Mouse (Mus musculus): ENCODE measurements around the gene Osbpl3. TPM values are rescaled to one million over a fixed set of nuclear protein-coding genes. Genes with fewer than 3 reads are reported as not detected.
A peak's percentile ranks its signal among the peaks of the same experiment; 100 is the strongest.
"Not testable (repeated sequence)": the region's sequence is repeated elsewhere in the genome, so short reads cannot be mapped to it uniquely, and the experiment has no call there.

The Osbpl3 gene
- polyA plus RNA-seq, 1 experiment from 2014 or later = 15.1 TPM

DNA sequence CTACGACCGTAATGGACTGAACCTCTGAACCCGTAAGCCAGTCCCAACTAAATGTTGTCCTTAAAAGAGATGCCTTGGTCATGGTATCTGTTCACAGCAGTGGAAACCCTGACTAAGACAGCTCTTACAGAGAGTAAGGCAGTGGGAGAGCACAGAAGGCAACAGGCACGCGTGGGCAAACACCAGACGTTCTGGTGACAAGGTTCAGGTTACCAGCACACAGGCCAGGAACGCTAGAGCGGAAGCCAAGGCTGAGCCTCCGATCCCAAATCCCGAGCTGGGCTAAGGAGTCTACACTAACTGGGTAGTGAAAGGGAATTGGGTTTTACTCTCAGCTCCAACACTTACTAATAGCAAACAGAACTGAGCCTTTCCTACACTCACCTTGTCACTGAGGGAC is 3.8 kb downstream of the Osbpl3 start:
- no peak overlapping the region for H3K4me3 ChIP-seq
- no peak overlapping the region for H3K4me2 ChIP-seq
- no peaks in the 10 kb centered on the region for H3K9me3 ChIP-seq
- H3K4me1 ChIP-seq = peaks cover 30% of the 10 kb centered on the region
- H3K9ac ChIP-seq = no peak overlapping the region
- no peaks in the 10 kb centered on the region for H3K27me3 ChIP-seq
- 79% methylated on average over 10 of the region's 10 CpGs for WGBS
- no peaks in the 10 kb centered on the region for H3K36me3 ChIP-seq
- H3K27ac ChIP-seq = no peak overlapping the region
- no peak for ATAC-seq (ENCODE audit: insufficient number of reproducible peaks, insufficient read depth, low FRiP score, low TSS enrichment, low read depth)

DNA sequence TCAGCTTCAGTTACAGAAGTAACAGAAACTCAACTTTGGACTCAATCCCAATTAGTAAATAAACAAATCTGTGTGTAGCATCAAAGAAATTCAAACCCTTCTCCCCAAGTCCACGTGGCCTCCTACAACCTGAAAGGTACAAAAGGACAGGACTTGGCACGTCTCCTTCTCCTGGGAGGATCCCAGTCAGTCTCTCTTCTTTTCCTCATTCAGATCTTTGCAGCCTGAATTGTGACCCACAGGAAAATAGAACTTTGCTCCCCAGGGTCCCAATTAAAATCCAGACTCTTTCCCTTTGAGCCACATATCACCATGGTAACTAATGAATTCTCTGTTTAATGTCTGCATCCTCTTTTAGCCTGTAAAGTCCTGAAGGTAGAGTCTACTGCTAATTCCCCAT is 10.4 kb downstream of the Osbpl3 start:
- H3K9me3 ChIP-seq = 0 out of 2 replicates have a peak, but pooled peaks cover 3% of the 10 kb centered on the region
- H3K4me2 ChIP-seq = no peak overlapping the region
- H3K4me3 ChIP-seq = no peak overlapping the region
- 70% methylated on average over 2 of the region's 2 CpGs for WGBS
- no peak for ATAC-seq (ENCODE audit: insufficient number of reproducible peaks, insufficient read depth, low FRiP score, low TSS enrichment, low read depth)
- peaks cover 4% of the 10 kb centered on the region; the same call in 1 of the 2 replicates for H3K4me1 ChIP-seq
- no peak overlapping the region for H3K27ac ChIP-seq
- H3K9ac ChIP-seq = no peak overlapping the region
- peaks cover 3% of the 10 kb centered on the region; the same call in 1 of the 2 replicates for H3K36me3 ChIP-seq
- no peaks in the 10 kb centered on the region for H3K27me3 ChIP-seq

DNA sequence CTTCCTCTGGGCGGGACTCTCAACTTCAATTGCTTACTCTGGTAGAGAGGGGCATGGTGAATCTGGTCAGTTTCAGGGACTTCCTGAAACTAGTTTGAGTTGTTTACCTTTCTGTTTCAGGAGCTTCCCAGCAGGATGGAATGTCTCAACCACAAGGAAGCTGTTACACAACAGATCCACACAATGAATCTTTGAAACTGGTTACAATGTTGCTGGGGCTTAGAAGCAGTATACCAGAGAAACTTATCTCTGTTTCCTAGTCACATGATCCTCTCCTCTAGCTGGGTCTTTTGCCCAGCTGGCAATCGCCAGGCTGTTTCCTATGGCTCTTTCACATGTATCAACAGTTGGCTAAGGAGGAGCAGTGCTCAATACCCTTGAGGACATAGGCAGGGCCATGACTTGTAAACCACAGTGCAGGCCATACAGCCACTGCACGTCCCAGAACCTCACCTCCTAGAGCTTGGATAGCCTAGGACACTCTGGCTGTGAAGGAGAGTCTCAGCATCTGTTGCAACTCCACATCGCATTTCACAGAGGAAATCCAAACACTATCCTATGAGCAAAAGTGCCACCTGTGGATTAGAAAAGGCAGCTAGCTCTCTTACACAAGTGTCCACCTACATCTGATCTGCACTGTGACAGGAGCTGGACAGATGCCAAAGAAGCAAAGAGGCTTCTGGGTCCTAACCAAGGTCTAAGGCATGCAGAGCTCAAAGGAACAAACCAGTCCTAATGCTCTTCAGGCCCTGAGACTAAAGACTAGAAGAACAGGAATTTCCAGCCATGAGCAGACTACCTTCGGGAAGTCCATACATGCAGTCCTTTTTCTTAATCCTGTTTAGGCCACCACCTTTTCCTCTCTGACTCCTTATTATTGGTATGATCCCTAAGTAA is 14.8 kb downstream of the Osbpl3 start:
- H3K9ac ChIP-seq = no peak overlapping the region
- H3K36me3 ChIP-seq = peaks cover 9% of the 10 kb centered on the region; the same call in 1 of the 2 replicates
- H3K27me3 ChIP-seq = no peaks in the 10 kb centered on the region
- peak overlapping the region; percentile 65; the same call in 1 of the 2 replicates for H3K27ac ChIP-seq
- ATAC-seq (ENCODE audit: insufficient number of reproducible peaks, insufficient read depth, low FRiP score, low TSS enrichment, low read depth) = no peak
- 81% methylated on average over 5 of the region's 5 CpGs for WGBS
- peaks cover 4% of the 10 kb centered on the region; the same call in 1 of the 2 replicates for H3K4me1 ChIP-seq
- 0 out of 2 replicates have a peak, but pooled peaks cover 3% of the 10 kb centered on the region for H3K9me3 ChIP-seq
- no peak overlapping the region for H3K4me3 ChIP-seq
- no peak overlapping the region for H3K4me2 ChIP-seq

DNA sequence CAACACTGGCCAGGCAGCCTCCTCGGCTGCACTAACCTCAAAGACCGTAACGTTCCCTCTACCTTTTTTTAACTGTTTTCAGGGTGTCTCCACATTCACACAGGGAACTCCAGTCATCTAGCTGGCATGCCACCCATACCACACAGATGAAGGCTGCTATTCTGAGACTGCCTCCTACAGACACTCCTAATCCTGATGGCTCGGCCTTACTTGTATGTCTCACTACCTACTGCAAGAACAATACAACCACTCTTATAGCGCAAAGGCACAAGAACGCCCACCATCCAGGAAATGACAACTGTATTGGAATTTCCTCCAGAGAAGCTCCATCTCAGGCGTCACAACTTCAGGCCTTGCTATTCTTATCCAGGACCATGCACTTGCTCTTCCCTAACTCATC is 15.8 kb downstream of the Osbpl3 start:
- WGBS = 88% methylated on average over 7 of the region's 7 CpGs
- Histone ChIP-seq H3K9ac (no peak overlapping the region), H3K27me3 (no peaks in the 10 kb centered on the region), H3K4me3 (no peak overlapping the region), H3K4me2 (no peak overlapping the region), H3K4me1 (peaks cover 4% of the 10 kb centered on the region; the same call in 1 of the 2 replicates), H3K27ac (no peak overlapping the region), H3K9me3 (no peaks in the 10 kb centered on the region), H3K36me3 (peaks cover 9% of the 10 kb centered on the region; the same call in 1 of the 2 replicates)
- ATAC-seq (ENCODE audit: insufficient number of reproducible peaks, insufficient read depth, low FRiP score, low TSS enrichment, low read depth) = no peak

DNA sequence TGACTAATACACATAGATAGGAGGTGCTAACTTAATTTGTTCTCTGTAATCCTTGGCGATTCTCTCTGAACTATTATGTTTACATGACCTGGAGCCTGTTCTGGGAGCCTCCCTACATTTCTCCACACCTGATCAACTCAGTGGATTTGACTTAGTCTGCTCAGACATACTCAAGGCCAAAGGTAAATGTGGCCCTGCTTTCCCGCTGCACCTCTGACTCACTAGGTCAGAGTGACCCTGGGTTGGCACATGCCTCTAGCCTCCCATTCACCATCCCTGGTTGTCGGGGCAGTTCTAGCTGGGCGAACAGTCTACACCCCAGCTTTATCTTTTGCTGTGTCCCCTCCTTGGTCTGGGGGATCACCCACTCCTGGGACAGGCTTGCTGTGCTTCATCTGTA is 17.1 kb downstream of the Osbpl3 start:
- not testable (repeated sequence) for H3K27me3 ChIP-seq; H3K4me3 ChIP-seq; H3K4me2 ChIP-seq; H3K27ac ChIP-seq; H3K9me3 ChIP-seq; H3K9ac ChIP-seq; ATAC-seq (ENCODE audit: insufficient number of reproducible peaks, insufficient read depth, low FRiP score, low TSS enrichment, low read depth); H3K4me1 ChIP-seq; H3K36me3 ChIP-seq
- WGBS = 92% methylated on average over 4 of the region's 4 CpGs

DNA sequence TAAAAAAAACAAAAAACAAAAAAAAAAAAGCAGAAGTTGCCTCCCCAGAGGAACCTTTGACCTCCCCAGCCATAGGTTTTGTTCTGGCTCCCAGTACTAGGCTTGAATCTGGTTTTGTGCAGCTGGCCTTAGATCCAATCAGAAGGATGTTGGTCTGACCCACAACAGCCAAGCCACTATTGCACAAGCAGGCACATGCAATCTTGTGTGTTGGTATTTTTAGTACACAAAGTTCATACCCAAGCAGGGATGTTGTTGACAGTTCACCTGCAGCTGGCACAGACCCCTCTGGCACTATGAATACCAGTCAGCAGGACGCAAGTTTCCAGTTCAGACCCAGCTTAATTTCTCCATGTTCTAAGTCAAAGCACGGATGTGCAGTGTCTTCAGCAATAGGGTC is 18.2 kb downstream of the Osbpl3 start:
- no peak for ATAC-seq (ENCODE audit: insufficient number of reproducible peaks, insufficient read depth, low FRiP score, low TSS enrichment, low read depth)
- no peak overlapping the region for H3K27ac ChIP-seq
- peaks cover 9% of the 10 kb centered on the region; the same call in 1 of the 2 replicates for H3K36me3 ChIP-seq
- no peak overlapping the region for H3K4me3 ChIP-seq
- no peak overlapping the region for H3K9ac ChIP-seq
- no peak overlapping the region for H3K4me2 ChIP-seq
- H3K27me3 ChIP-seq = no peaks in the 10 kb centered on the region
- no peaks in the 10 kb centered on the region for H3K9me3 ChIP-seq
- WGBS = 89% methylated on average over 2 of the region's 2 CpGs
- peaks cover 4% of the 10 kb centered on the region; the same call in 1 of the 2 replicates for H3K4me1 ChIP-seq

DNA sequence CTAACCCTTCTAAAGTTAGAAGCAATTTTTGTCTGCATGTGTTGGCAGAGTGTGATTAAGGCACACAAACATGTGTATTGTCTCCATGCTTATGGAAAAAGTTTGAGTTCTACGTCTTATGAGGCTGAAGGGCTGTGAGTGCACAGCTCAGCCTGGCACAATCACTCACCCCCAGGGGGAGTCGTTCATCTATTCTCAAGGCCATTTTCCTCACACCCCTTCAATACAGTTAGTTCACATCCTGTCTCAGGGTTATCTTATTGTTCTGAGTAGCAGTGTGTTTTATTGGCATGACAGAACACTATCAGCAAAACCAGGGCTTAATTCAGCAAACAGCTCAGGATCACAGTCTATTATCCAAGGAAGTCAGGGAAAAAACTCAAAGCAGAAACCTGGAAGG is 19.3 kb downstream of the Osbpl3 start:
- Histone ChIP-seq H3K4me2 (no peak overlapping the region), H3K9ac (no peak overlapping the region), H3K4me1 (peaks cover 4% of the 10 kb centered on the region; the same call in 1 of the 2 replicates), H3K27ac (no peak overlapping the region), H3K27me3 (no peaks in the 10 kb centered on the region), H3K9me3 (no peaks in the 10 kb centered on the region), H3K4me3 (no peak overlapping the region), H3K36me3 (peaks cover 9% of the 10 kb centered on the region; the same call in 1 of the 2 replicates)
- 66% methylated on average over 2 of the region's 2 CpGs for WGBS
- ATAC-seq (ENCODE audit: insufficient number of reproducible peaks, insufficient read depth, low FRiP score, low TSS enrichment, low read depth) = no peak

DNA sequence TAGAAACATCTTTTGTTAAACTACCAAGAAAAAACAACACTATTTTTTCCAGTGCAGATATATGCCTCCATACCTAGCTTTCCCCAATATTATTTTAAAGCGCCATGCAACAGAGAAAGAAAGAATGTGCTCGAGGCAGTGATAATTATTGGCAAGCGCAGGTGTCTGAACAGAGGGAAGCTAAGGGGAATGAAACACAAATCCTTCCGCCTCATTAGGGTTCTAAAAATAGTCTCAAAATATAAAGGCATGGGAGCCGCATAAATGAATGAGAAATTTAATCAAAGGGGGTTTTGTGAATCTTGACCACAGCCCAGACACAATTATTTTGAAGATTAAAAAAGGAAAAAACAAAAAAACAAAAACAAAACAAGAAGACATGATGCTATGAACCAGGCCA is 23.5 kb downstream of the Osbpl3 start:
- WGBS = 62% methylated on average over 5 of the region's 5 CpGs
- Histone ChIP-seq H3K4me2 (no peak overlapping the region), H3K27me3 (no peaks in the 10 kb centered on the region), H3K9me3 (no peaks in the 10 kb centered on the region), H3K36me3 (0 out of 2 replicates have a peak, but pooled peaks cover 5% of the 10 kb centered on the region), H3K27ac (no peak overlapping the region), H3K9ac (no peak overlapping the region), H3K4me3 (no peak overlapping the region), H3K4me1 (no peaks in the 10 kb centered on the region)
- no peak for ATAC-seq (ENCODE audit: insufficient number of reproducible peaks, insufficient read depth, low FRiP score, low TSS enrichment, low read depth)

DNA sequence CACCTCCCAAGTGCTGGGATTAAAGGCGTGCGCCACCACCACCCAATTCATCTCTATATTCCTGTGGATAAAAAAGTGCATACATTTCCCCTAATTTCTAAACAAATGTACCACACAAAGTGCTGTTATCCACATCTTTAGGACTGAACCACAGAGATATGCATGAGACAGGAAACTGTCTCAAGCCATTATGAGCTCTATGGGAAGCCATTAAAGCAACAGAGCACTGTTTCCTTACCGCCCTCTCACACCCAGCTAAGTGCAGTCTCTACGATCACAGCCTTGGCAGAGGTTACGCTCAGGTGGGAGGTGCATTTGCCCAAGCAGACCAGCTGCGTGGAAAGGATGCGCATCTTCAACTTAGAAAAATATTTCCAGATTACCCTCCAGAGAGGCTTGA is 26.7 kb downstream of the Osbpl3 start:
- Histone ChIP-seq H3K4me1 (no peaks in the 10 kb centered on the region), H3K27me3 (no peaks in the 10 kb centered on the region), H3K4me3 (no peak overlapping the region), H3K36me3 (peaks cover 6% of the 10 kb centered on the region; the same call in 1 of the 2 replicates), H3K27ac (no peak overlapping the region), H3K9me3 (no peaks in the 10 kb centered on the region), H3K9ac (no peak overlapping the region), H3K4me2 (no peak overlapping the region)
- no peak for ATAC-seq (ENCODE audit: insufficient number of reproducible peaks, insufficient read depth, low FRiP score, low TSS enrichment, low read depth)
- WGBS = 90% methylated on average over 7 of the region's 7 CpGs

DNA sequence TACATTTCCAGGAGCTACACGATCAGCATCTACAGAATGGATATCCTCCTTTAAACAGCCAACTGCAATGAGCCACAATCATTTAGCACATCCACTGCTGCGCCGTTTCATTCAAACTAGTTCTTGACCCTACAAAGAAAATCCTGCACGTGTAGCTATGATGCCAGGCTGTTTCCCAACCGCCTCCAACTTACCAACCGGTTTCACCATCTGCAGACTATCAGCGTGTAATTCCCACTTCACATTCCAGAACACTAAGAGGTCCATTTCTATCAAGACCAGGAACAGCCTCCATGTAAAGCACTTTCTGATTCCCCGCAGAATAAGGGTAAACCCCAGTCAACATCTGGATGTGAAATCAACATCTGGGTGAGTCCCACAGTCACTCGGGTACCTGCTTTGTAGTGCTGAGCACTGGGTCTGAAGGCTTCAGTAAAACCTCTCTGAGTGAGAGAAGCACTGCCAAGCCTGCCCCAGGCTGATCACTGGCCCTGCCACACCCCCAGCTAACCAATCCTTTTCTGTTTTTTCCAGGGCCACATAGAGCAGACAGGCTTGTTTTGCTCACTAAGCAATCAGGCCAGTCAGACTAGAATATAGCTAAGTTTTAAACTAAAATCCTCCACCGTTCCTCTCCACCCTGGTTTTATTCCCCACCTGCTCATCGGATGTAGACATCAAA is 28.8 kb downstream of the Osbpl3 start:
- Histone ChIP-seq H3K9ac (no peak overlapping the region), H3K27me3 (no peaks in the 10 kb centered on the region), H3K4me1 (no peaks in the 10 kb centered on the region), H3K9me3 (no peaks in the 10 kb centered on the region), H3K27ac (no peak overlapping the region), H3K36me3 (peaks cover 6% of the 10 kb centered on the region; the same call in 1 of the 2 replicates), H3K4me3 (no peak overlapping the region), H3K4me2 (no peak overlapping the region)
- no peak for ATAC-seq (ENCODE audit: insufficient number of reproducible peaks, insufficient read depth, low FRiP score, low TSS enrichment, low read depth)
- WGBS = 67% methylated on average over 11 of the region's 11 CpGs

DNA sequence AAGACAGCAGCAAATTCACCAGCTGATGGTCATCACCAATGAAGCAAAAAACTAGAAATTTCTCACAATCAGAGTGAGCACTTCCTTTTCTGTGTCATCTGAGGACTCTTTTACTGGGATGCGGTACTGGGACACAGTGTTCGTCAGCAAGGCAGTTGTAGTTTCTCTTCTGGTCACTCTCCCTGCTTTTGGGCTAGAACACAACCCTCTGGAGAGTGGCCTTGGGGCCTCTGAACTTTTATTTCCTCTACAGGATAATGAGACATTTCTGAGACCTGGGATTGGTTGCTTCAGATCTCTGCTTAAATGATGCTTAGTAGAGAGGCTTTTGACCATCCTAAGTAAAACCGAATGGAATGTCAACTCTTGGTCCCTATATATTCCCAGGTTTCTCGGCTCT is 29.4 kb downstream of the Osbpl3 start:
- Histone ChIP-seq H3K4me2 (no peak overlapping the region), H3K4me1 (no peaks in the 10 kb centered on the region), H3K9me3 (no peaks in the 10 kb centered on the region), H3K36me3 (peaks cover 6% of the 10 kb centered on the region; the same call in 1 of the 2 replicates), H3K27me3 (no peaks in the 10 kb centered on the region), H3K9ac (no peak overlapping the region), H3K4me3 (no peak overlapping the region), H3K27ac (no peak overlapping the region)
- 84% methylated on average over 4 of the region's 4 CpGs for WGBS
- no peak for ATAC-seq (ENCODE audit: insufficient number of reproducible peaks, insufficient read depth, low FRiP score, low TSS enrichment, low read depth)
